Mouse (Mus musculus) effector memory CD4-positive, alpha-beta T cell, adult 7 months (primary cell): ENCODE data around the gene Arnt. TPM values are rescaled to one million over a fixed set of nuclear protein-coding genes. Genes with fewer than 3 reads are reported as not detected.

Experiments used
- polyA plus RNA-seq: library from polyadenylated mRNA; unstranded; fragments of 100-300 nt; shearing (Covaris generic); gene quantifications from one replicate; pipeline ENCODE4 v1.2.1, GENCODE M21; 2017

Gene Arnt
- 57.2 TPM for polyA plus RNA-seq

GRCm38 (mm10) chr3:95434136-95434982, at the start of gene Arnt:
Gene Arnt (plus strand): TSS chr3:95434388.

GRCm38 (mm10) chr3:95402741-95403140, 31.4 kb upstream of the Arnt start, which contains the start of gene 4930558C23Rik:
Gene 4930558C23Rik (minus strand): TSS chr3:95402841.

GRCm38 (mm10) chr3:95499024-95499423, 64.8 kb downstream of the Arnt start, which contains the start of gene Ctsk:
Gene Ctsk (plus strand): TSS chr3:95499256.

GRCm38 (mm10) chr3:95526622-95527211, 92.5 kb downstream of the Arnt start, which contains the start of gene Ctss:
Gene Ctss (plus strand): TSS chr3:95526786.

Other genes with a start within 250 kb of the Arnt start
- 22.4 TPM for gene Gabpb2, start 216.5 kb upstream of the Arnt start, polyA plus RNA-seq
- 307 TPM for gene Cdc42se1, start 205.7 kb upstream of the Arnt start, polyA plus RNA-seq
- gene Mllt11, start 202.2 kb upstream of the Arnt start, polyA plus RNA-seq, result 8.7 TPM
- 0.77 TPM for gene Gm128, start 192.8 kb upstream of the Arnt start, polyA plus RNA-seq
- not detected for gene Bnipl, start 183.2 kb upstream of the Arnt start, polyA plus RNA-seq
- gene Mindy1, start 153.0 kb upstream of the Arnt start, polyA plus RNA-seq, result 27.4 TPM
- gene Prune1, start 152.3 kb upstream of the Arnt start, polyA plus RNA-seq, result 8.4 TPM
- 2.0 TPM for gene Anxa9, start 127.2 kb upstream of the Arnt start, polyA plus RNA-seq
- gene Cers2, start 119.6 kb upstream of the Arnt start, polyA plus RNA-seq, result 204 TPM
- 20.6 TPM for gene Setdb1, start 77.2 kb upstream of the Arnt start, polyA plus RNA-seq
- gene 4930558C23Rik, start 31.5 kb upstream of the Arnt start, polyA plus RNA-seq, result not detected
- not detected for gene Ctsk, start 64.9 kb downstream of the Arnt start, polyA plus RNA-seq
- gene Ctss, start 92.4 kb downstream of the Arnt start, polyA plus RNA-seq, result 104 TPM
- 0.27 TPM for gene Hormad1, start 125.3 kb downstream of the Arnt start, polyA plus RNA-seq
- gene Golph3l, start 154.5 kb downstream of the Arnt start, polyA plus RNA-seq, result 14.2 TPM
- gene Ensa, start 190.6 kb downstream of the Arnt start, polyA plus RNA-seq, result 125 TPM
- gene Mcl1, start 224.4 kb downstream of the Arnt start, polyA plus RNA-seq, result 491 TPM